Mouse (Mus musculus): ENCODE results near the gene Mageh1. TPM values are rescaled to one million over a fixed set of nuclear protein-coding genes. Genes with fewer than 3 reads are reported as not detected.
"Not testable (repeated sequence)": the region's sequence is repeated elsewhere in the genome, so short reads cannot be mapped to it uniquely, and the experiment has no call there.

Mageh1 gene
- polyA plus RNA-seq, 1 experiment = 0.02 TPM

DNA sequence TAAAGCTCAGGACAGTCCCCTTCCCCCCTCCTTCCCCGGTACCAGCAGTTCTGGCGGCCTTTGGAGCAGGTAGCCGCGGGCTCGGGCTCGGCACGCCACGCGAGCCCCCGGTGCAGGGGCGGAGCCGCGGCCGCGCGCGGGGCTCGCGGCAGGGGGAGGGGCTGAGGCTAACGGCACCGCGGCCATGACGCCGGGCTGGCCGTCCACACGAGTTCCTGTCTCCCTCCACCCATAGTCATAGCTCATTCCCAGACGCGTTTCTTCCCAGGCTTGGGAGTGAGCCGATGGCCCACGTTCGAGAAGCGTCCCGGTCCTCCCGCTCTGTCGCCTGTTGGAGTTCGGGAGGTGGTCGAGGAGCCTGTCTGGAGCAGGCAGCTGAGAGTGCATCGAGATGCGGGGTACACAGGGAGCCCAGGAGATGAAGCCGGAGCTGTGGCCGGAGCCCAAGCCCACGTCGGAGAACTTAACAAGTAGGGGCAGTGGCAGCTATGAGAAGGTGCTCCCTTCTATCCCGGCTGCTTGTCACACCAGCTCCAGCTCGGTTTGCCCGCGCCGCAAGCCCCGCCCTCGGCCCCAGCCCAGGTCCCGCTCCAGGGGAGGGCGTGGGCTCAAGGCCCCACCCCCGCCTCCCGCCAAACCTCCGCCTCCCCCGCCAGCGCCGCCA lies 30.2 kb downstream of the Mageh1 start:
- Histone ChIP-seq H3K27me3 (ENCODE audit: control insufficient read depth, insufficient read depth, insufficient read length) (no peaks in the 10 kb centered on the region), H3ac (ENCODE audit: control insufficient read depth, insufficient read length, low read depth) (no peak overlapping the region), H3K4me3 (ENCODE audit: insufficient read depth, poor library complexity, severe bottlenecking) (no peak overlapping the region), H3K79me3 (ENCODE audit: low read depth) (no peaks in the 10 kb centered on the region), H3K36me3 (ENCODE audit: control insufficient read depth, insufficient read depth) (no peaks in the 10 kb centered on the region), H3K79me2 (ENCODE audit: control insufficient read depth, insufficient read depth) (no peaks in the 10 kb centered on the region)
- TF ChIP-seq CTCF (IDR thresholded peaks at IDR 0.05; ENCODE audit: control insufficient read depth, insufficient read depth, insufficient read length) (no peak), MYOD1 (IDR thresholded peaks at IDR 0.05; ENCODE audit: control insufficient read depth, insufficient read length, low read depth) (no peak), FOSL1 (IDR thresholded peaks at IDR 0.05; ENCODE audit: insufficient read depth, low read length, poor library complexity, severe bottlenecking) (no peak), CEBPB (IDR thresholded peaks at IDR 0.05; ENCODE audit: low read depth) (no peak)

- H3ac ChIP-seq (ENCODE audit: control insufficient read depth, insufficient read length, low read depth) = no peak within 1 kb of the TSS
- no peaks in the 10 kb centered on the region for H3K79me3 ChIP-seq (ENCODE audit: low read depth)
- no peak within 1 kb of the TSS for H3K4me3 ChIP-seq (ENCODE audit: insufficient read depth, poor library complexity, severe bottlenecking)
- no peaks in the 10 kb centered on the region for H3K27me3 ChIP-seq (ENCODE audit: control insufficient read depth, insufficient read depth, insufficient read length)
- TF ChIP-seq MYOD1 (IDR thresholded peaks at IDR 0.05; ENCODE audit: control insufficient read depth, insufficient read length, low read depth) = no peak
- no peak for TF ChIP-seq CEBPB (IDR thresholded peaks at IDR 0.05; ENCODE audit: low read depth)
- TF ChIP-seq MAX (IDR thresholded peaks at IDR 0.05) = no peak
- no peak for TF ChIP-seq FOSL1 (IDR thresholded peaks at IDR 0.05; ENCODE audit: insufficient read depth, low read length, poor library complexity, severe bottlenecking)
- no peaks in the 10 kb centered on the region for H3K36me3 ChIP-seq (ENCODE audit: control insufficient read depth, insufficient read depth)
- no peaks in the 10 kb centered on the region for H3K79me2 ChIP-seq (ENCODE audit: control insufficient read depth, insufficient read depth)
Measured at GRCm38 (mm10) chrX:153006387-153006841, 31.0 kb downstream of the Mageh1 start, which contains the start of gene Usp51. Usp51 (plus strand) TSS chrX:153006469.

- not testable (repeated sequence) for H3ac ChIP-seq (ENCODE audit: control insufficient read depth, insufficient read length, low read depth); H3K79me2 ChIP-seq (ENCODE audit: control insufficient read depth, insufficient read depth); H3K36me3 ChIP-seq (ENCODE audit: control insufficient read depth, insufficient read depth); H3K27me3 ChIP-seq (ENCODE audit: control insufficient read depth, insufficient read depth, insufficient read length); H3K4me3 ChIP-seq (ENCODE audit: insufficient read depth, poor library complexity, severe bottlenecking); H3K79me3 ChIP-seq (ENCODE audit: low read depth)
Measured at GRCm38 (mm10) chrX:152996105-152996504, 41.3 kb downstream of the Mageh1 start.

DNA sequence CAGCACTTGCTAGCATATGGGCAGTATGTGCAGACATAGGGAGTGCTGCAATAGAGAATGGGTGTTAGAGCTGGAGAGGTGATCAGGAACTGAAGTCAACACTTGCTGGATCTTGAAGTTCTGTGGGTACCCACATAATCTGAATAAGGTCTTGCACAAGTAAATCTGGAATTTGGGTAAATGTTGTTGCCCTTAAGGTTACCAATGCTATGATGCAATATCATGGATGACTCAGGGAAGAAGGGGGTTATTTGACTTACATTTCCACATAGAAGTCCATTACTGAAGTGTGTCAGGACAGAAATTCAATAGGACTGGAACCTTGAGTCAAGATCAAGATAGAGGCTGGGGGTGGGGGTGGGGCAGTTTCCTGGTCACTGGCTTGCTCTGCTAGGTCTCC lies 47.5 kb downstream of the Mageh1 start:
- not testable (repeated sequence) for H3K27me3 ChIP-seq (ENCODE audit: control insufficient read depth, insufficient read depth, insufficient read length); H3K79me3 ChIP-seq (ENCODE audit: low read depth); H3K79me2 ChIP-seq (ENCODE audit: control insufficient read depth, insufficient read depth); H3ac ChIP-seq (ENCODE audit: control insufficient read depth, insufficient read length, low read depth); H3K36me3 ChIP-seq (ENCODE audit: control insufficient read depth, insufficient read depth); H3K4me3 ChIP-seq (ENCODE audit: insufficient read depth, poor library complexity, severe bottlenecking)

Other genes starting within 250 kb of the Mageh1 start
- gene Usp51, start 31.1 kb downstream of the Mageh1 start, polyA plus RNA-seq (2012; fragmentation: generic; extraction: Trizol) = not detected
- not detected for gene Foxr2, start 81.2 kb upstream of the Mageh1 start, polyA plus RNA-seq (2012; fragmentation: generic; extraction: Trizol)
- 1.4 TPM for gene Rragb, start 102.4 kb upstream of the Mageh1 start, polyA plus RNA-seq (2012; fragmentation: generic; extraction: Trizol)
- gene Klf8, start 199.9 kb upstream of the Mageh1 start, polyA plus RNA-seq (2012; fragmentation: generic; extraction: Trizol) = 0.06 TPM